Mouse (Mus musculus): ENCODE measurements around the gene Peg3.

DNA sequence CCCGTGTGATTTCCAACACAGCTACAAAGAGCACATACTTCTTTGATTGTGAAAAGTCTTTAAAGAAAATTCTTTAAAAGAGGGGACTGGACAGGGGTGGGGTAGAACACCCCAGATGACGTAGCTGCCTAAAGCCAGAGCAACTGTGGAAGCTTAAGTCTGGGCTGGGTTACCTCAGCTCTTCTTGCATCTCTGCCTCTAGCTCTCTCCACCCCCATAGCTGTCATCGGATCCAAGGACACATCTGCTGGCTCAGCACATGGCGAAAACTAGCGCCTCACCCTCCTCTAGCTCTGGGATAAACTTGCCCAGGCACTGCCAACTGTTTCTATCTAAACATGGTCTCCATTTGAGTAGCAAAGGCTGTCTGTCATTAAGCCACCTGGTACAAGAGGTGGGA, 35.0 kb upstream of the Peg3 start:
- no peak for TF ChIP-seq CTCF (IDR thresholded peaks at IDR 0.05; ENCODE audit: control insufficient read depth, insufficient read depth, insufficient read length)
- TF ChIP-seq MYOD1 (IDR thresholded peaks at IDR 0.05; ENCODE audit: control insufficient read depth, insufficient read length, low read depth): no peak
- TF ChIP-seq MAX (IDR thresholded peaks at IDR 0.05): no peak
- TF ChIP-seq CEBPB (IDR thresholded peaks at IDR 0.05; ENCODE audit: low read depth): no peak
- TF ChIP-seq MYOG (IDR thresholded peaks at IDR 0.05; ENCODE audit: control insufficient read depth, extremely low read depth, insufficient read length): no peak

Data from C2C12 (cell line).